Mouse (Mus musculus) spleen, adult 2 months (tissue): ENCODE measurements around the gene Arfgef2.

Source experiments
- CTCF ChIP-seq: fragments of 200-500 bp; IDR thresholded peaks from 2 replicates; pipeline ENCODE4 v1.5.1; 2011; ENCODE audit warnings: mild to moderate bottlenecking, inconsistent platforms; ENCODE audit not compliant: insufficient read depth, insufficient read length, insufficient replicate concordance; ENCODE audit errors: extremely low read depth
- POLR2A ChIP-seq: fragments of 200-500 bp; IDR thresholded peaks from 2 replicates; pipeline ENCODE4 v1.6.1; 2011; ENCODE audit warnings: low read depth, low read length, inconsistent platforms

- TF ChIP-seq POLR2A, result no peak
- no peak for TF ChIP-seq CTCF
Measured at GRCm38 (mm10) chr2:166757969-166758368, 47.4 kb upstream of the Arfgef2 start.
